Mouse (Mus musculus): ENCODE results near the gene Notch2. TPM values are rescaled to one million over a fixed set of nuclear protein-coding genes. Genes with fewer than 3 reads are reported as not detected.
A peak's percentile ranks its signal among the peaks of the same experiment; 100 is the strongest.

Gene Notch2
- total RNA-seq, 4 experiments from 2014 or later, result 15.1 to 20.0 (median 15.4) TPM

DNA sequence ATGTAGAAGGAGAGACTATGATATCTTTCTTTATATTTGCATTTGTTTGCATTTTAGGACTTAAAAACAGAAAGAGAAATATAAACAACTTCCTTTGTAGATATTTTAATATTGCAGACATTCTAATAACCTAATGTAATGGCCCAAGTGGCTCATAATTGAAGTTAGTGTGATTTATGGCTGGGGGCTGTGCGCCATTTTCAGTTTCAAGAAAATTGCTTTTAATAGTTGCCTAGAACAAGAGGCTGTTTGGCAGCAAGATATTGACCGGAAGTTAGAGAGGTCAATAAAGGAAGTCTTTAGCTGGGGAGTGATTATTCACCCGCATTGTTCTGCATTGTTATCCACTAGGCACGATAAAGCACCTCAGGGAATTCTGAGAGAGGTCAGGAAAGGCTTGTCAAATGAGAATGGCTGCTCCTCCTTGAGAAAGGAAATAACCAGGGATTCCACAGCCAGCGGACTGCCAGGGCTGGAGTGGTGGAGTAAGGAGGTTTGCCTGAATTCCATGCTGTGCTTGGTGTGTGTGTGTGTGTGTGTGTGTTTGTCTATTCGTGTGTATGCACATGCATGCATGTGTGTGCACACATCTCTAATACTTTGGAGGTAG lies 61.4 kb downstream of the Notch2 start:
- DNase-seq (ENCODE audit: low spot score), result peak; percentile 63

GRCm38 (mm10) chr3:98077866-98078265 lies 64.5 kb downstream of the Notch2 start:
- DNase-seq (ENCODE audit: low spot score), result no peak

GRCm38 (mm10) chr3:98078816-98079215 lies 65.5 kb downstream of the Notch2 start:
- no peak for DNase-seq (ENCODE audit: low spot score)

DNA sequence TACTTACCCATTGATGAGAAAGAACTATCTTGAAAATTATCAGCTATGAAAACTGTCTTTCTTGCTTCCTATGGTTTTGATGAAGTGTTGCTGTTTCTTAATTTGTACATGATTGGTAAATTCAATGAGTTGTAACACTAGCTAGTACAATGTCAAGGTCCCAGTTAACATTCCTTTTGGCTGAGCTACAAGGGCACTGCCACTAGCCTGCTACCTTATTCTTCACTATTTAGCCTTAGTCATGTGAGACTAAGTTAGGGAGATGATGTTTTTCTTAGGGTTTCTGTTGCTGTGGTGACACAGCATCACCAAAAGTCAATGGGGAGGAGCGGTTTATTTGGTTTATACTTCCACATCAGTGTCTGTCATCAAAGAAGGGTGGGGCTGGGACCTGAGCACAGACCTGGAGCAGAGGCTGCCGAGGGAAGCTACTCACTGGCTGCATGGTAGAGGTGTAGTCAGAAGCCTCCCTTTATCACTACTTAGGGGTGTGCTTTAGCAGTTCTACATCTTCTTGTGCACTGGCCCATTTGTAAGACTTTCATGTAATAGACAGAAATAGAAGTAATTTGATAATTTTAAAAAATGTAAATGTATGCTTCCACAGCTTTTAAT lies 66.4 kb downstream of the Notch2 start:
- no peak for DNase-seq (ENCODE audit: low spot score)

DNA sequence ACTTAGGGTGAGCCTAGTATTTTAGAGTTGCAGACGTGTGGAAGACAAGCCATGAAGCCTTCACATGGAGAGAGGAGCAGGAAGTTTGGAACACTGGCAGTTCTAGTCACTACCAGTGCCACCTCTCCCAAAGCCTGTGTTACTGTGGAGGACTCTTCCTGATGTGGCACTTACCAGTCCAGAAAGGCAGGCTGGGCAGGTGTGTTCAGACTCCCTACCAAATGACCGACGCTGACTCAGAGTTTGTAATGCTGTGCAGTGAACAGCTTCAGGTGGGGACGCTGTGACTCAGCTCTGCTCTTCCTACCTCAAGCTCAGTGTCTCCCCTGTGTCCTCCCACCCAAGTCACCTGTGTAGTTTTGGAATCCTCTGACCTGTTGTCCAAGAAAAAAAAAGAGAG lies 67.3 kb downstream of the Notch2 start:
- no peak for DNase-seq (ENCODE audit: low spot score)

GRCm38 (mm10) chr3:98082188-98082587 lies 68.9 kb downstream of the Notch2 start:
- no peak for DNase-seq (ENCODE audit: low spot score)

DNA sequence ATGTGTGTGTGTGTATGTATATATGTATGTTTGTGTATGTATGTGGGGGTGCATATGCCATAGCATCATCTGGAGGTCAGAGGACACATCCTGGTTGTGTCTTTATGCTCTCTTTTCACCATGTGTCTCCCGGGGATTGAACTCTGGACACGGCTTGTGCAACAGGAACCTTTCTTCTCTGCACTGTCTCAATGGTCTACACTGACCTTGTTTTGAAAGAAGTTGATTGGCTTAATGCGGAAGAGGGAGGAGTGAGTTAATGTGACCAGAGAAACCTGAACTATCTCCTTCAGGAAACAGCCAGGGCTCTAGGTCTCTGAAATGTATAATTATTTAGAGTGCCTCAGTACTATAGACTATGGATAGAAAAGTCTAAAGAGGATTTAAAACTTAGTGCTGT lies 69.6 kb downstream of the Notch2 start:
- DNase-seq (ENCODE audit: low spot score), result no peak

DNA sequence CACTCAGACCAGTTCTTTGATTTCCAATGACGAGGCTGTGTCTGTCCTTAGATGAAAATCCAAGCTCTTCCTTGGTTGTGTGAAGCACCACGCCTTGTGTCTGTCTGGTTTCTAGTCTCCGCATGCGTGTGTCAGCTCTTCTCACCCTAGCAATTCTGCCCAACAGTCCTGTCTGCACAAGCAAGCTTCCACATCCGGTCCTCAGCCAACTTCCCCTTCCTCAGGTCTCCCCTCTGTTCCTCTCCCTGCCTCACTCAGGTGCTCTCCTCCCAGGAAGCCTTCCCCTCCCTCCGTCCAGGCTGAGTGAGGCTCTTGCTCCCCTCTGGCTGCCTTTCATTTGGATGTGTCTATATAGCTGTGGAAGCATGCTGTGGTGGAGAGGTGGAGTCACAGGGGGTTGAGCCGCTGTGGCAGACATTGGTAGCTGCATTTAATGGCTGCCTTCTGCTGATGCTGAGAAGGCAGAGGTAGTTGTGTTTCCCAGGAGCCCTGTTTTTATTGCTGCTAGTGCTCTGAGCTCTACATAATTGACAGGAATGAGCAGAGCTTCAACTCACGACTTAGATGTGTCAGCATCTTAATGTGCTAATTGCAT lies 70.8 kb downstream of the Notch2 start:
- no peak for DNase-seq (ENCODE audit: low spot score)

GRCm38 (mm10) chr3:98084870-98085269 lies 71.5 kb downstream of the Notch2 start:
- no peak for DNase-seq (ENCODE audit: low spot score)

GRCm38 (mm10) chr3:98085812-98086268 lies 72.5 kb downstream of the Notch2 start:
- no peak for DNase-seq (ENCODE audit: low spot score)

DNA sequence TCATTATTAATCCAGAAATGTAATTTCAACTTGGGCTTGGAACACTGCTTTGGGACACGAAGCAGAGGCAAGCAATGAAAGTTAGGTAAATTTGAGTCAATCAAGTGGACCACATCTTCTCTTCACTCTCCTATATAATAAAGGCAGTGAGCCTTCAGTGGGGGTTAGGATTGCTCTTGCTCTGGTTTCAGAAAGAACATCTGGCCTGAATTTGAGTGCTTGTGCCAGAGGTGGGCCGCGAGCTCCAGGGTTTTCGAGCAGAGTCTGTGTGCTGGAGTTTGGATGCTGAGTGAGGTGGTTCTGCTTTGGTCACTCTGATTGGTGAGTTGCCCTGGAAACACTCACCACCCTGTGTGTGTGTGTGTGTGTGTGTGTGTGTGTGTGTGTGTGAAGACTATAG lies 73.1 kb downstream of the Notch2 start:
- DNase-seq (ENCODE audit: low spot score), result no peak

GRCm38 (mm10) chr3:98086860-98087259 lies 73.5 kb downstream of the Notch2 start:
- no peak for DNase-seq (ENCODE audit: low spot score)

DNA sequence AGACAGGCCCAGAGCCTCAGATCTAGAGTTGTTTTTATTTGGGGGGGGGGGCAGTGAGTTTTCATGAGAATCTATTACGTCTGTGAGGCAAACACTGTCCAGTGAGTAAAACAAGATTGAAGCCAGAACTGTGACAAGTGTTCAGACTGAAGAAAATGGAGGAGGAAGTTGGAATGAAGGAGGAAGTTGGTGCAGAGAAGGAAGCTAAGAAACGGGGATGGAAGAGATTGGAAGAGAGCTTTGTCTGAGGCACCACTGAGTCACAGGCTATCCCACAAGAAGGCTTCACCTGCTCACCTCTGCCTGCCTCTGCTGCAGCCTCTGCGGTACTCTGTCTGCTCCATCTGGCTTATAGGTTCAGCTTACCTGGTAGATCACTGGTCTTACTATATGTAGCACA lies 74.2 kb downstream of the Notch2 start:
- DNase-seq (ENCODE audit: low spot score), result no peak

- no peak for DNase-seq (ENCODE audit: low spot score)
Measured at GRCm38 (mm10) chr3:98089702-98090101, 76.4 kb downstream of the Notch2 start.

GRCm38 (mm10) chr3:98090129-98090528 lies 76.8 kb downstream of the Notch2 start:
- no peak for DNase-seq (ENCODE audit: low spot score)

DNA sequence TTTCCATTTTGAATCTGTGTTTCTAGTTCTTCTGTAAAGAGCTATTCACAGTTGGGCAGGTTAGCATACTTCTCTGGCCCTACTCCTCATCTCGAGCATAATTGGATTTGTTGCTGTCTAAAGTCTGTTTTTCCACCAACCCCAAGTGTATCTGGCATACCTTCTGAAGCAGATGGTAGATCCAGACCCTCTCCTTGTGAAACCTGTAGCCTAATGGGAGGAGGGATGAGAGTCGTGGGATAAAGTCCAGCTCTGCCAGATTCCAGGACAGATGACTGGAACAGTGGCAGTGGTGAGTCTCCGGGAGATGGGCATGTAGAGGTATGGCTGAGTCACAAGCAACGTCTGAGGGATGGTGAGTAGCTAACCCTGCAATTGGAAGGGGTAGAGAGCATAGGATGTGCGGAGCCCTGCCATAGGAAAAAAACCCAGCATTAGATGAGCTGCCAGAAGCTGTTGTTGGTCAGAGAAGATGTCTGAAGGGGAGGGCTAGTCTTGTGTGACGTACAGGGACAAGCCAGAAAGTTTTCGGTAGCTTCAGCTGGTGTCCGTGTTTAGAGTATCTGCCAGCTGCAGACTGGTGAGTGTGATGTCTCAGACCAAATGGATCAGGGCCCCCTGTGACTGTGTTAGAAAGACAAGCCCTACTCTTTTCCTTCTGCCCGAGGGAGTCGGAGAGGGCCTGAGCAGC lies 79.5 kb downstream of the Notch2 start:
- no peak for DNase-seq (ENCODE audit: low spot score)

GRCm38 (mm10) chr3:98093954-98094353 lies 80.6 kb downstream of the Notch2 start:
- no peak for DNase-seq (ENCODE audit: low spot score)

DNA sequence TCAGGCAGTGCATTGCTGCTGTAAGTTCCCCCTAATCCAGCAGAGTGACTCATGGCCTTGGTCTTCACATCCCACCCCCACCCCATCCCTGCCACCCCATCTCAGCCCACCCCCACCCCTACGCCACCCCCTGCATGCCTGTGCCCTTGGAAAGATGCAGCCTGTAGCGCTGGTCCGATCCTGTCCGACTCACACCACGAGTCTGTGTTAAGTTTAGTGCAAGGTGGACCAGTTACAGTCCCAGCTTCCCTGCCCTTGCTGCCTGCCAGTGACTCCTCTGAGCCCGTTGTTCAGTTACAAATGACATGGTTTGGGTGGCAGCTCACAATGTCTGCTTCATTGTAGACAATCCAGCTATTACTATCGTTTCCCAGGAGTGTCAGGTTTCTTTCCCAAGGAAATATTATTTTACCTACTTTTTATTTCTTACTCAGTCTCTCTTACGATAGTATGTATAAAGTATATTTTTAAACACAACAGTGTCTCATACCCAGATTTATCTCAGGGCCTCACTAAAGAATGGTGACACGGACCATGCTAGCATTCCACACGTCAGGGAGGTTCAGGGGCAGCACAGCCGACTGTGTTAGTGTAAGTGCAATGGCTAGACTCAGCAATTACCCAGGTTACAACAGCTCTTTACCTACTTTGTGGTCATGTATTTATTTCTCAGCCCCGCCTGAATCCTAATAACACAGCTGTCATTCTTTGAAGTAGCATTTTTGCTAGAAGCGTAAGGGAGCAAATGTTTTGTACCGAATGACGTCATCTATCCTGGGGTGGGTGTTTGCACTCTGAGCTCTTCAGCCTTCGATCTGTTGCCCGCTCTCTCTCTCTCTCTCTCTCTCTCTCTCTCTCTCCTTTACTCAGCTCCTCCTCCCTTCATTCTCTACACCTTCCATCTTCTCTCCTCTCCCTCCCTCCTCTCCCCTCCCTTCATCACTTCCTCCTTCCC lies 81.6 kb downstream of the Notch2 start:
- DNase-seq (ENCODE audit: low spot score), result no peak

DNA sequence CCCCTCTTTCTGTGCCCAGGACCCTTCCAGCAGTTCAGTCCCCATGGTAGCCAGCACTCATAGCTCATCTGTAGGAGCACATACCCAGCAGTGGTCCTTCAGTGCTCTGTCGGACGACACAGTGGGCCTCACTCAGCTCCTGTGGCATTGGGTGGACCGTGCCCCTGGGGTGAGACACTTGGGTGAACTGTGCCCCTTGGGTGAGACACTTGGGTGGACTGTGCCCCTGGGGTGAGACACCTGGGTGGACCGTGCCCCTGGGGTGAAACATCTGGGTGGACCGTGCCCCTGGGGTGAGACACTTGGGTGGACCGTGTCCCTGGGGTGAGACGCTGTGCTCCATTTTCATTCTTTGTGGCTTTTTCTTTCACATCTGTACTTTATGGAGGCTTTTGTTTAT lies 83.7 kb downstream of the Notch2 start:
- DNase-seq (ENCODE audit: low spot score), result no peak

- DNase-seq (ENCODE audit: low spot score), result no peak
Measured at GRCm38 (mm10) chr3:98098676-98099075, 85.3 kb downstream of the Notch2 start.

GRCm38 (mm10) chr3:98099287-98099686 lies 86.0 kb downstream of the Notch2 start:
- no peak for DNase-seq (ENCODE audit: low spot score)

GRCm38 (mm10) chr3:98101541-98101940 lies 88.2 kb downstream of the Notch2 start:
- no peak for DNase-seq (ENCODE audit: low spot score)
